Mouse (Mus musculus): ENCODE results near the gene Hebp1. TPM values are rescaled to one million over a fixed set of nuclear protein-coding genes. Genes with fewer than 3 reads are reported as not detected.

Hebp1 gene
- 14.5 and 15.9 TPM in 2 replicates for polyA plus RNA-seq (2015; fragmentation: Nextera tagmentation; extraction: Ambion mirVana)

DNA sequence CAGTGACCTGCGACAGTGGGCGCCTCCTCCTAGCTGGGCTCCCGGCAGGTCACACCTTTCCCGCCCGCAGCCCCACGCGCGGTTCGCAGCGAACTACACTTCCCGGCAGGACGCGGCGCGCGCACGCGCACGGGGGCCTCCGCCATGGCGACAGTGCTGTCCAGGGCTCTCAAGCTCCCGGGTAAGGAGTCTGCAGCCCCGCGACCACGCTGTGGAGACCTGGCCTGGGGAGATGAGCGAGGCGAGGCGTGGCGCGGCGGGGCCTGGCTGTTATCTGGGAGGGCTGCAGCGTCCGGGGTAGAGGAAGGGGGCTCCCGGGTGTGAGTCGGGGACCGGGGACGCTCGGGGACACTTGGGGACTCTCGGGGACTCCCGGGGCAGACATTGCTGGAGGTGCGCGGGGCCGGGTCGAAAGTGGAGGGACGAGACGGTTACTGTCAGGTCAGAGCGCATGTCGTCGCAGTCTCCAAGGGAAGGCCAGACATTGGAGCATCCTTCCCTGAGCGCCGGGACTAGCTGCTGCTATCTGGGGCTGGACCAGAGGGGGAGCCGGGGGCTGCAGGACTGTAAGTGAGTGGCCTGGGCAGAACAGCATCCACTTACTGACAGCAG, at the start of gene Hebp1, which contains the start of gene Fam234b:
Gene Hebp1, minus strand, starts transcription at position 102 of the 612 bp plus-strand sequence.
Gene Fam234b, plus strand, starts transcription at position 57 of the 612 bp plus-strand sequence.
- Histone ChIP-seq H3K4me3 (peak within 1 kb of the TSS; percentile 94), H3K9me3 (no peaks in the 10 kb centered on the region), H3K27ac (replicated peaks) (peak within 1 kb of the TSS; percentile 48), H3K27me3 (replicated peaks) (peaks cover 4% of the 10 kb centered on the region; the same call in 1 of the 2 replicates), H3K9ac (peak within 1 kb of the TSS; percentile 90), H3K36me3 (no peaks in the 10 kb centered on the region), H3K4me2 (peak within 1 kb of the TSS; percentile 94), H3K4me1 (peaks cover 26% of the 10 kb centered on the region)
- peak; percentile 86 for ATAC-seq (ENCODE audit: extremely low read depth, insufficient number of reproducible peaks, low FRiP score, low TSS enrichment)
- WGBS: under 1% methylated on average over 52 of the region's 52 CpGs

DNA sequence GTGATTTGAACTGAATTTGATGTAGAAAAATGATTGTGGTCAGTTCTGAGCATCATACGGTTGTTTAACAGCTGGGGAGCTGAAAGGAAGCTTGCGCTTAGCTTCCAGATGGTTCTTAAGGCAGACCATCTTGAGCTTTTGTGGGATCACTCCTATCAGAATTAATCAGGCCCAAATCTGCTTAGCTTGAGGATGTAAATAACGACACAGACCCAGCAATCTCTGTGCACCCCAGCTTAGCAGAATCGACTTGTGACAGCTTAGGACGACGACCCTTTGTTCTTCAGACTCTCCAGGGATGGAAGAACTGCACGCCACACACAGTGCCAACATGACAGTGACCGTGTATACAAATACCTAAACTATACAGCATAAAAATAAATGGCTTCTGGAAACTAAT, 47.8 kb upstream of the Hebp1 start:
- no peak overlapping the region for H3K27ac ChIP-seq (replicated peaks)
- no peak overlapping the region for H3K4me3 ChIP-seq
- WGBS: 65% methylated on average over 8 of the region's 8 CpGs
- peaks cover 12% of the 10 kb centered on the region for H3K27me3 ChIP-seq (replicated peaks)
- no peak for ATAC-seq (ENCODE audit: extremely low read depth, insufficient number of reproducible peaks, low FRiP score, low TSS enrichment)
- no peaks in the 10 kb centered on the region for H3K9me3 ChIP-seq
- H3K36me3 ChIP-seq: no peaks in the 10 kb centered on the region
- no peak overlapping the region for H3K4me2 ChIP-seq
- H3K4me1 ChIP-seq: peaks cover 31% of the 10 kb centered on the region
- no peak overlapping the region for H3K9ac ChIP-seq

DNA sequence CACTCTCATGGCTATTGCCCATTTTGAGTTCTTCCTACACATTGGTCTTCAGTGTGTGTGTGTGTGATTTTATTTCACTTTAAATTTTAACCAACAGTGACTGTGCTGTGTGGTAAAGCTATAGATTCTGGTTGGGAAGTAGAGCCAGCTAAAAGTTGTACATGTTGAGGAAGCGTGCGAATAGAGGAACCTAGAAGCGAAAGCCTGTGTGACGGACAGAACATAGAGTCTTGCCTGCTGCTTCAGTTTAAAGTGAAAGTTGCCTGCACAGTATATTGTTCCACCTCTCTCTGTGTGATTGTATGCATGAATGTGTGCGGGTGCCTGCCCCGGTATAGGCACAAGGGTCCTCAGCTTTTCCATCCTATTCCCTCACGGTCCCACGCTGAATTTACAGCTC, 42.5 kb upstream of the Hebp1 start:
- H3K27ac ChIP-seq (replicated peaks): no peak overlapping the region
- no peak for ATAC-seq (ENCODE audit: extremely low read depth, insufficient number of reproducible peaks, low FRiP score, low TSS enrichment)

GRCm38 (mm10) chr6:135238211-135238610, 40.4 kb upstream of the Hebp1 start:
- H3K4me2 ChIP-seq: no peak overlapping the region
- H3K4me1 ChIP-seq: peaks cover 28% of the 10 kb centered on the region
- H3K27me3 ChIP-seq (replicated peaks): peaks cover 5% of the 10 kb centered on the region; the same call in 1 of the 2 replicates
- ATAC-seq (ENCODE audit: extremely low read depth, insufficient number of reproducible peaks, low FRiP score, low TSS enrichment): no peak
- peaks cover 19% of the 10 kb centered on the region for H3K36me3 ChIP-seq
- H3K9me3 ChIP-seq: no peaks in the 10 kb centered on the region
- 44% methylated on average over 4 of the region's 4 CpGs for WGBS
- H3K27ac ChIP-seq (replicated peaks): no peak overlapping the region
- H3K9ac ChIP-seq: no peak overlapping the region
- H3K4me3 ChIP-seq: no peak overlapping the region

More for the DNA sequence above, 42.5 kb upstream of the Hebp1 start:
- Histone ChIP-seq H3K9me3 (no peaks in the 10 kb centered on the region), H3K27me3 (replicated peaks) (peaks cover 10% of the 10 kb centered on the region), H3K4me3 (no peak overlapping the region), H3K9ac (no peak overlapping the region), H3K4me2 (no peak overlapping the region), H3K36me3 (no peaks in the 10 kb centered on the region), H3K4me1 (peaks cover 28% of the 10 kb centered on the region)
- WGBS: 87% methylated on average over 8 of the region's 8 CpGs

- peaks cover 28% of the 10 kb centered on the region for H3K4me1 ChIP-seq
- H3K4me3 ChIP-seq: no peak overlapping the region
- H3K4me2 ChIP-seq: no peak overlapping the region
- peaks cover 5% of the 10 kb centered on the region; the same call in 1 of the 2 replicates for H3K27me3 ChIP-seq (replicated peaks)
- H3K9ac ChIP-seq: no peak overlapping the region
- 38% methylated on average over 14 of the region's 14 CpGs for WGBS
- no peaks in the 10 kb centered on the region for H3K9me3 ChIP-seq
- no peak for ATAC-seq (ENCODE audit: extremely low read depth, insufficient number of reproducible peaks, low FRiP score, low TSS enrichment)
- H3K27ac ChIP-seq (replicated peaks): no peak overlapping the region
- peaks cover 21% of the 10 kb centered on the region for H3K36me3 ChIP-seq
Observed at GRCm38 (mm10) chr6:135237326-135237725, 39.5 kb upstream of the Hebp1 start.

DNA sequence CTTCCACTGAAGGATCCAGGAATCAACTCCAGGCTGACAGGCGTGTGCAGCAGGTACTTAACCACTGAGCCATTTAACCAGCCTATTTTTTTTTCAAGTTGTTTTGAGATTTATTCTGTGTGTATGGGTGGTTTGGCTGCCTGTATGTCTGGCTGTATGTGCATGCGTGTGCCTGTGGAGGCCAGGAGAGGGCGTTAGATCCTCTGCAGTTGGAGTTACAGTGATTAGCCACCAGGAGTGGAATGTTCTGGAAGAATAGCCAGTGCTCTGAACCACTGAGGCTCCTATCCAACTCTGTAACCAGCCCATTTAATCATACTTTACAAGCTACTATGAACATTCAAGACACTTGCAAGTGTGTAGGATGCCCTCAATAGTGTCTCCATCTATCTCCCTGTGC, 38.8 kb upstream of the Hebp1 start:
- Histone ChIP-seq H3K9ac (no peak overlapping the region), H3K4me2 (no peak overlapping the region), H3K27ac (replicated peaks) (no peak overlapping the region), H3K4me3 (no peak overlapping the region), H3K36me3 (peaks cover 23% of the 10 kb centered on the region), H3K4me1 (peaks cover 23% of the 10 kb centered on the region), H3K9me3 (no peaks in the 10 kb centered on the region), H3K27me3 (replicated peaks) (peaks cover 5% of the 10 kb centered on the region; the same call in 1 of the 2 replicates)
- ATAC-seq (ENCODE audit: extremely low read depth, insufficient number of reproducible peaks, low FRiP score, low TSS enrichment): no peak
- 85% methylated on average over 3 of the region's 3 CpGs for WGBS

- no peak for ATAC-seq (ENCODE audit: extremely low read depth, insufficient number of reproducible peaks, low FRiP score, low TSS enrichment)
- Histone ChIP-seq H3K9me3 (no peaks in the 10 kb centered on the region), H3K36me3 (peaks cover 26% of the 10 kb centered on the region), H3K4me1 (peaks cover 15% of the 10 kb centered on the region), H3K27ac (replicated peaks) (no peak overlapping the region), H3K9ac (no peak overlapping the region), H3K4me2 (no peak overlapping the region), H3K27me3 (replicated peaks) (peaks cover 5% of the 10 kb centered on the region; the same call in 1 of the 2 replicates), H3K4me3 (no peak overlapping the region)
- 87% methylated on average over 3 of the region's 3 CpGs for WGBS
Observed at GRCm38 (mm10) chr6:135235742-135236141, 37.9 kb upstream of the Hebp1 start.

DNA sequence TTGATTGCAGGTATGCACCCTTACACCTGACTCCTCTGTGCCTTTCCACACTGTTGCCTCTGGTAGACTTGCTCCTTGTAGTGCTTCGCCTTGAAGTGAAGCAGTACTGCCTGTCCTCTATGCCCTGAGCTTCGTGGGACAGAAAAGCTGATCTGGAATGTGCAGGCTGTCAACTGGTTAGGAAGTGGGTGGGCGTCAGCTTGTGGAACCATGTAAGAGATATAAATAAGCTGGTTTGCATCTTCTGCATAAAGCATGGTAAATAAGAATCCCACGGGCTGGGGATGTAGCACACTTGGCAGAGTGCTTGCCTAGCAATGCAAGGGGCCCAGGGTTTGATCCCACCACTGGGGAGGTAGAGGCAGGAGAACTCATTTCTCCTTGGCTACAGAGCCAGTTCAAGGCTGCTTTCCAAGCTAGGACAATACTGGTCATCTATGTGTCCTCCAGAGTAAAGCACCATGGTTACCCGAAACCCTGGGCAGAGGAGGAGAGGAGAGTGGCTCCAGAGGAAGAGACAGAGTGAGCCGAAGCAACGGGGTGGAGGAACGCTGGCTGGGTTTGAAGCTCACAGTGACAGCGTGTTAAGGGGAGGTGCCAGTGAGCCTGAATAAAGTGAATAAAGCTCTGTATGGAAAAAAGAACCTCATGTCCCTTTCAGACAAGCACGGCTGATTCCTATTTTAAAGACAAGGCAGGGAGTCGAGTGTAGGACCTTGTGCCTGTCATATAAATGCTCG, 34.8 kb upstream of the Hebp1 start:
- no peak for ATAC-seq (ENCODE audit: extremely low read depth, insufficient number of reproducible peaks, low FRiP score, low TSS enrichment)
- Histone ChIP-seq H3K27ac (replicated peaks) (no peak overlapping the region), H3K4me3 (no peak overlapping the region), H3K9me3 (no peaks in the 10 kb centered on the region), H3K27me3 (replicated peaks) (no peaks in the 10 kb centered on the region; the same call in 1 of the 2 replicates), H3K4me2 (no peak overlapping the region), H3K4me1 (peaks cover 18% of the 10 kb centered on the region), H3K36me3 (peaks cover 26% of the 10 kb centered on the region), H3K9ac (no peak overlapping the region)
- 70% methylated on average over 12 of the region's 12 CpGs for WGBS

DNA sequence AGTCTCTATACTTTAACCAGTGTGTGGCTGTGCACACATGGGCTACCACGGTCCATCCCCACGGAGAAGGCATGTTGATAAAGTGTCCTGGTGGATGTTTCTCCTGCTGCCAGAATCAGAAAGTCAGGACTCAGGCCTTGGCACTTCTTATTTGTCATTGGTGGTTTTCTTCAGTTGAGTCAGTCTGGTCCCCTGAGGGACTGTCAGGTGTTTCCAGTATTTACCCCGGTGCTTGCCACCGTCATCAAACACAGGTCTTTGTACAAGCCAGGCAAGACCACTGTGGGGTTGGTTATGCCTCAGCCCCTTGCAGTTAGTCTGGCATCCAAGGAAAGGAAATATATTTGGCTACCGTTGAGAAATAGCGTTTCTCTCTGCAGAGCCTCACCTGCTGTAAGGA, 32.8 kb upstream of the Hebp1 start:
- no peak overlapping the region for H3K27ac ChIP-seq (replicated peaks)
- no peak for ATAC-seq (ENCODE audit: extremely low read depth, insufficient number of reproducible peaks, low FRiP score, low TSS enrichment)
- H3K9ac ChIP-seq: no peak overlapping the region
- peaks cover 36% of the 10 kb centered on the region for H3K36me3 ChIP-seq
- no peaks in the 10 kb centered on the region; the same call in none of the 2 replicates for H3K27me3 ChIP-seq (replicated peaks)
- no peak overlapping the region for H3K4me3 ChIP-seq
- no peak overlapping the region for H3K4me2 ChIP-seq
- no peaks in the 10 kb centered on the region for H3K9me3 ChIP-seq
- 82% methylated on average over 6 of the region's 6 CpGs for WGBS
- H3K4me1 ChIP-seq: peaks cover 8% of the 10 kb centered on the region; the same call in 1 of the 2 replicates

- H3K9ac ChIP-seq: no peak overlapping the region
- WGBS: 44% methylated on average over 10 of the region's 10 CpGs
- no peak overlapping the region for H3K4me3 ChIP-seq
- H3K4me1 ChIP-seq: peaks cover 17% of the 10 kb centered on the region
- H3K27ac ChIP-seq (replicated peaks): no peak overlapping the region
- no peaks in the 10 kb centered on the region for H3K9me3 ChIP-seq
- peaks cover 20% of the 10 kb centered on the region for H3K36me3 ChIP-seq
- ATAC-seq (ENCODE audit: extremely low read depth, insufficient number of reproducible peaks, low FRiP score, low TSS enrichment): no peak
- H3K4me2 ChIP-seq: no peak overlapping the region
- H3K27me3 ChIP-seq (replicated peaks): no peaks in the 10 kb centered on the region; the same call in none of the 2 replicates
Observed at GRCm38 (mm10) chr6:135228465-135228941, 30.7 kb upstream of the Hebp1 start.

- 68% methylated on average over 6 of the region's 6 CpGs for WGBS
- peaks cover 9% of the 10 kb centered on the region; the same call in 1 of the 2 replicates for H3K27me3 ChIP-seq (replicated peaks)
- H3K9ac ChIP-seq: no peak overlapping the region
- no peak for ATAC-seq (ENCODE audit: extremely low read depth, insufficient number of reproducible peaks, low FRiP score, low TSS enrichment)
- no peak overlapping the region for H3K27ac ChIP-seq (replicated peaks)
- no peak overlapping the region for H3K4me3 ChIP-seq
- no peaks in the 10 kb centered on the region for H3K9me3 ChIP-seq
- peaks cover 17% of the 10 kb centered on the region for H3K4me1 ChIP-seq
- no peak overlapping the region for H3K4me2 ChIP-seq
- H3K36me3 ChIP-seq: peaks cover 18% of the 10 kb centered on the region
Observed at GRCm38 (mm10) chr6:135223786-135224416, 26.1 kb upstream of the Hebp1 start.
